Mouse (Mus musculus): ENCODE measurements around the gene Mageb16. TPM values are rescaled to one million over a fixed set of nuclear protein-coding genes. Genes with fewer than 3 reads are reported as not detected.

Gene Mageb16
- polyA plus RNA-seq (2012; rRNA removed): not detected in 2 replicates

GRCm38 (mm10) chrX:79671411-79671810 is at the start of gene Mageb16:
TSS of gene Mageb16 (minus strand) at chrX:79671435.
- Histone ChIP-seq H3K36me3 (ENCODE audit: control insufficient read depth, insufficient read depth, low read length) (no peaks in the 10 kb centered on the region), H3K4me1 (ENCODE audit: control insufficient read depth, insufficient read depth, low read length) (no peaks in the 10 kb centered on the region), H3K27ac (ENCODE audit: insufficient read depth, low read depth, low read length) (no peak within 1 kb of the TSS), H3K4me3 (ENCODE audit: insufficient read depth, low read depth, low read length) (no peak within 1 kb of the TSS), H3K27me3 (replicated peaks; ENCODE audit: control insufficient read depth, insufficient read depth, low read length) (no peaks in the 10 kb centered on the region)
- no peak for DNase-seq
- TF ChIP-seq CTCF (conservative IDR thresholded peaks at IDR 0.05; ENCODE audit: insufficient read depth, insufficient read length, low read depth, low read length) (no peak), POLR2A (IDR thresholded peaks at IDR 0.05; ENCODE audit: low read depth, low read length) (no peak)
- WGBS: 75% methylated on average over 8 of the region's 8 CpGs

GRCm38 (mm10) chrX:79651091-79651490 is 20.1 kb downstream of the Mageb16 start:
- WGBS: 38% methylated on average over 2 of the region's 2 CpGs
- Histone ChIP-seq H3K27ac (ENCODE audit: insufficient read depth, low read depth, low read length) (no peak overlapping the region), H3K4me1 (ENCODE audit: control insufficient read depth, insufficient read depth, low read length) (no peaks in the 10 kb centered on the region), H3K27me3 (replicated peaks; ENCODE audit: control insufficient read depth, insufficient read depth, low read length) (no peaks in the 10 kb centered on the region), H3K36me3 (ENCODE audit: control insufficient read depth, insufficient read depth, low read length) (no peaks in the 10 kb centered on the region), H3K4me3 (ENCODE audit: insufficient read depth, low read depth, low read length) (no peak overlapping the region)
- no peak for DNase-seq
- TF ChIP-seq CTCF (conservative IDR thresholded peaks at IDR 0.05; ENCODE audit: insufficient read depth, insufficient read length, low read depth, low read length) (no peak), POLR2A (IDR thresholded peaks at IDR 0.05; ENCODE audit: low read depth, low read length) (no peak)

DNA sequence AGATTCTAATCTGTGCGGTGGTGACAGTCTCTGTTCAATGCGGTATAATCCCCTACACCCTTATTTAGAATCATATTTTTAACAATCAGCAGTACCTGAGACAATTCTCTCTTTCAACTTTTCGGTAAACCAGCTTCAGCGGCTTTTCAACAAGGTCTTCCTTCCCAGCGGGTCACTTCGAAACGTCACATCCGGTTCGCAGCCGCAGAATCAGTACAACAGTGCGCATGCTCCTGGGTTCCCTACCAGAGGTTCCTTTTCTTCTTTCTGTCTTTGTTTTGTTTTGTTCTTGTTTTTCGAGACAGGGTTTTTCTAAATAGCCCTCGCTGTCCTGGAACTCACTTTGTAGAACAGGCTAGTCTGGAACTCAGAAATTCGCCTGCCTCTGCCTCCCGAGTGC is 35.8 kb downstream of the Mageb16 start:
- no peaks in the 10 kb centered on the region for H3K36me3 ChIP-seq (ENCODE audit: control insufficient read depth, insufficient read depth, low read length)
- no peak for DNase-seq
- TF ChIP-seq POLR2A (IDR thresholded peaks at IDR 0.05; ENCODE audit: low read depth, low read length) (no peak), CTCF (conservative IDR thresholded peaks at IDR 0.05; ENCODE audit: insufficient read depth, insufficient read length, low read depth, low read length) (no peak)
- 93% methylated on average over 15 of the region's 15 CpGs for WGBS
- no peak overlapping the region for H3K27ac ChIP-seq (ENCODE audit: insufficient read depth, low read depth, low read length)
- H3K4me1 ChIP-seq (ENCODE audit: control insufficient read depth, insufficient read depth, low read length): no peaks in the 10 kb centered on the region
- H3K27me3 ChIP-seq (replicated peaks; ENCODE audit: control insufficient read depth, insufficient read depth, low read length): no peaks in the 10 kb centered on the region
- H3K4me3 ChIP-seq (ENCODE audit: insufficient read depth, low read depth, low read length): no peak overlapping the region

DNA sequence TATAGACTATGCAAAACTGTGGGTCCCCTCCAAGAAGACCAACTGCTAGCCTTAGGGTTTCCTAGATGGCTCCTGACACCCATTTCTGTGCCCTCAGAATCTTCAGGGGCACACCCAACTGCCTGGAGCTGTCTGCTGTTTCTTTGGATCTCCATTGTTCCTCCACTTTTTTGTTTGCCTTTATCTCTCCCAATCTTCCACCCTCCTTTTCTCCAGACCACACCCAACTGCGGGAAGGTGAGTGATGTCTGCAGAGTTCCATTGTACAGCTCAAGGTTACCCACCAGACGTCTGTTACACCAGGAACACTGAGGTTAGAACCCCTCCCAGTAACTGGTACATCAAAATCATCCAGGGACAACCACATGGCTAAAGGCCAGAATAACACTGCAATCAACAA is 64.8 kb downstream of the Mageb16 start:
- Histone ChIP-seq H3K4me1 (ENCODE audit: control insufficient read depth, insufficient read depth, low read length) (no peaks in the 10 kb centered on the region), H3K36me3 (ENCODE audit: control insufficient read depth, insufficient read depth, low read length) (no peaks in the 10 kb centered on the region), H3K4me3 (ENCODE audit: insufficient read depth, low read depth, low read length) (no peak overlapping the region), H3K27ac (ENCODE audit: insufficient read depth, low read depth, low read length) (no peak overlapping the region), H3K27me3 (replicated peaks; ENCODE audit: control insufficient read depth, insufficient read depth, low read length) (no peaks in the 10 kb centered on the region)
- WGBS: 55% methylated on average over 2 of the region's 2 CpGs
- DNase-seq: no peak
- no peak for TF ChIP-seq POLR2A (IDR thresholded peaks at IDR 0.05; ENCODE audit: low read depth, low read length)
- TF ChIP-seq CTCF (conservative IDR thresholded peaks at IDR 0.05; ENCODE audit: insufficient read depth, insufficient read length, low read depth, low read length): no peak

Other genes with a start within 250 kb of the Mageb16 start
- 0.02 TPM in 1 of 2 replicates, not detected in the other for gene Gm7173, start 154.2 kb downstream of the Mageb16 start, polyA plus RNA-seq (2012; rRNA removed)